Mouse (Mus musculus): ENCODE measurements around the gene Ppm1f. TPM values are rescaled to one million over a fixed set of nuclear protein-coding genes. Genes with fewer than 3 reads are reported as not detected.
"Not testable (repeated sequence)": the region's sequence is repeated elsewhere in the genome, so short reads cannot be mapped to it uniquely, and the experiment has no call there.

The Ppm1f gene
- total RNA-seq (2021) = 10 to 100 TPM; 43.2 to 44.0 TPM

DNA sequence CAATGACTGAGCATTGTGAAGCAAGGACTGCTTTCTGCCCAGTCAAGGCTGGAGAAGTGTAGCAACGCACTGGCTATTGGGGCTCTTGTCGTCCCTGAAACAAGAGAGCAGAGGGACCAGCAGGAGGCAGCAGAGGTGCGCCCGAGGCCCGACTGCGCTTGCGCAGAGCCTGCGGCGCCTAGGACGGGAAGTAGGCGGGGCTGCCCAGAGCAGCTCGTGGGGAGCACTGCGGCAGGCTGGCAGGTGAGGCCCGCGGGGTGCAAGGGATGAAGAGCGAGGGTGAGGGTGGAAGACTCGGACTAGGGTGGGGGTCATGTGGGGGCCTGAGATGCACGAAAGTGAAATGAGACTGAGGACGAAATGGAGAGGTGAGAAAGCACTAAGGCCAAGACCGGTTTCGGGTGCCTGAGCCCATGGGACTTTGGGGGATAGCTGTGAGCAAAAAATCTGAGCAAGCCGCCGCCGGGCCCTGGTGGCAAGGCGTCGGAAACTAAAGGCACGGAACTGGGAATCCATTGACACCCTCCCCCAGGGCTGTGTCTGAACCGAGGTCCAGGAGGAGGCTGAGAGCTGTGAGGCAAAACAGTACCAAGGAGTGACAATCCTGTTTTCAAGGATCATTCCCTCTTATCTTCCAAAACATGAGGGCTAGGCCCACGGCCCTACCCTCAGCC, at the start of gene Ppm1f:
Gene Ppm1f (plus strand): TSS at position 88 of the 674 bp plus-strand sequence.
- DNase-seq (ENCODE audit: extremely low spot score in 1 of 2, low spot score in 1 of 2) = peak; percentile 96 to 98

- DNase-seq (ENCODE audit: extremely low spot score in 1 of 2, low spot score in 1 of 2) = no peak
These were observed 47.1 kb upstream of the Ppm1f start for GRCm38 (mm10) chr16:16849196-16849595.

DNA sequence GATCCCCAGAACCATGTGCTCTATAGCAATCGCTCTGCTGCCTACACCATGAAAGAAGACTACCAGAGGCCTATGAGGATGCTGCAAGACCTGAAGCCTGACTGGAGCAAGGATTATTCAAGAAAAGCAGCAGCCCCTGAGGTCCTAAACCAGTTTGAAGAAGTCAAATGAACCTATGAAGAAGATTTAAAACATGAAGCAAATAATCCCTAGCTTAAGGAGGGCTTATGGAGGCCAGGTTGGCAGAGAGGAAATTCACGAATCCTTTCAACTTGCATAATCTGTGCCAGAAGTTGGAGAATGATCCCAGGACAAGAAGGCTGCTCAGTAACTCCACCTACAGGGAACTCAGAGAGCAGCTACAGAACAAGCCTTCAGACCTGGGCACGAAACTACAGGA, 43.9 kb upstream of the Ppm1f start:
- DNase-seq (ENCODE audit: extremely low spot score in 1 of 2, low spot score in 1 of 2) = no peak

DNA sequence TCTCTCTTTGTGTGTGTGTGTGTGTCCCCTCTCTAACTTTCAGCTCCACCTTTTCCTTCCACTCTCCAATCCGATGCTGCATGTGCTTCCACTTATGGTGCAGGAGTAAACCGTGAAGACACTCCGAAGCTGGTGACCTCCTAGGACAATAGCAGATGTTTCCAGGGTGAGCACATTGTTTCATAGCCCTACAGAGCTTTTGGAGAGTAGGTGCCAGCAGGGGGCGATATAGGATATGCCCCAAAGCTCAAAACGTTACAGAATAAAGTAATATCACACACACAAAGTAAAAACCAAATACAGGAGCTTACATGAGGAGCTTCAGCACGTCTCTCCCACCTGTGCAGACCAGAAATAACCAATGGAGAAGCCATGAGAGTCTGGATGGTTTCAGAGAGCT, 41.4 kb upstream of the Ppm1f start:
- DNase-seq (ENCODE audit: extremely low spot score in 1 of 2, low spot score in 1 of 2) = peak in 1 of 2 experiments; percentile 64

DNA sequence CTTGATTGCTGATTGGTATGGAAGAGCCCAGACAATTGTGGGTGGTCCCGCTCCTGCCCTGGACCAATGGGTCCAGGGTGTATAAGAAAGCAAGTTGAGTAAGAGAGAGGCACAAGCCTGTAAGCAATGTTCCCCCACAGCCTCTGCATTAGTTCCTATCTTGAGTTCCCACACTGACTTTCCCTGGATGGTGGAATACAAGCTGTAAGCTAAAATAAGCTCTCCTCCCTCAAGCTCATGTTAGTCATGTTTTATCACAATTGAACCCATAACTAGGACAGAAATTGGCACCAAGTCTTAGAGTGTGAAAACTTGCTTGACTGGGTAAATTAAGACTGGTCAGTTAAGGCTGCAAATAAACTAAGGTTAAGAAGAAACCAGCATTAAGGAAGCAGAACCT, 40.7 kb upstream of the Ppm1f start:
- DNase-seq (ENCODE audit: extremely low spot score in 1 of 2, low spot score in 1 of 2) = no peak

GRCm38 (mm10) chr16:16856054-16856453, 40.2 kb upstream of the Ppm1f start:
- DNase-seq (ENCODE audit: extremely low spot score in 1 of 2, low spot score in 1 of 2) = not testable (repeated sequence)

DNA sequence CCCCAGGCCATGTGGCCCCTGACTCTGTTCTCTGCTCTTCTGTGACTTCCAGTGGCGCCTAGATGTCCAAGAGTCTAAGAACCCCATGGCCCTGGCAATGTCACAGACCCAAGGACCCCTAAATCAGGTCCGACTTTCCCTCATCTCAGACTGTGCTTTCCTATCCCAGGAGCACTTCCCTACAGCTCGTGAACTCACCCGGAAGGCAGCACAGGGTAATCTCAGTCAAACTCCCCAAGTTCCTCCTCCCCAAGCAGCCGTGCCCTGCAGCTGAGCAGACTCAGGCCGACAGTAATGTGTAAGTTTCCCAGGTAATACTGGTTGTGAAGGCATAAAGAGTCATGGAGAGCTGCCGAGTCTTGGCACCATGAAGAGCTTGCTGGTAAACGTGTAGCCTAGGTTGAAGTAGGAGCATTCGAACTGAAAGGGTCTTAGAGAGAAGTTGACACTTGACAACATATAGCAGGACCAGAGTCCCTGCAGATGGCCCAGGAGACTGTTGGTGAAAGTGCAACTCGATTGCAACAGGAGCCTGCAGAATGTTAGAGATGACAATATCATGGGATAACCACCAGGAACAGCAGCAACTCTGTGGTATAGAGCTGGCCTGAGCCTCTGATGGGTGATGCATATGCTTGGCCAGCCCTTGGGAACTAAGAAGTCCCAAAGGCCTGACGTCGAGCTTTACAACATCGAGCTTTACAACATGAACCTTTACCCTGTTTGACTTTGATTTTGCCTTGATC, 39.4 kb upstream of the Ppm1f start:
- no peak for DNase-seq (ENCODE audit: extremely low spot score in 1 of 2, low spot score in 1 of 2)

GRCm38 (mm10) chr16:16862288-16862687, 34.0 kb upstream of the Ppm1f start:
- DNase-seq (ENCODE audit: extremely low spot score in 1 of 2, low spot score in 1 of 2) = no peak

- DNase-seq (ENCODE audit: extremely low spot score in 1 of 2, low spot score in 1 of 2) = no peak
These were observed 32.3 kb upstream of the Ppm1f start, which contains the start of gene Igll1 for GRCm38 (mm10) chr16:16863978-16864377. TSS of gene Igll1 (minus strand) at chr16:16863985.

GRCm38 (mm10) chr16:16865217-16865616, 31.1 kb upstream of the Ppm1f start:
- DNase-seq (ENCODE audit: extremely low spot score in 1 of 2, low spot score in 1 of 2) = no peak

DNA sequence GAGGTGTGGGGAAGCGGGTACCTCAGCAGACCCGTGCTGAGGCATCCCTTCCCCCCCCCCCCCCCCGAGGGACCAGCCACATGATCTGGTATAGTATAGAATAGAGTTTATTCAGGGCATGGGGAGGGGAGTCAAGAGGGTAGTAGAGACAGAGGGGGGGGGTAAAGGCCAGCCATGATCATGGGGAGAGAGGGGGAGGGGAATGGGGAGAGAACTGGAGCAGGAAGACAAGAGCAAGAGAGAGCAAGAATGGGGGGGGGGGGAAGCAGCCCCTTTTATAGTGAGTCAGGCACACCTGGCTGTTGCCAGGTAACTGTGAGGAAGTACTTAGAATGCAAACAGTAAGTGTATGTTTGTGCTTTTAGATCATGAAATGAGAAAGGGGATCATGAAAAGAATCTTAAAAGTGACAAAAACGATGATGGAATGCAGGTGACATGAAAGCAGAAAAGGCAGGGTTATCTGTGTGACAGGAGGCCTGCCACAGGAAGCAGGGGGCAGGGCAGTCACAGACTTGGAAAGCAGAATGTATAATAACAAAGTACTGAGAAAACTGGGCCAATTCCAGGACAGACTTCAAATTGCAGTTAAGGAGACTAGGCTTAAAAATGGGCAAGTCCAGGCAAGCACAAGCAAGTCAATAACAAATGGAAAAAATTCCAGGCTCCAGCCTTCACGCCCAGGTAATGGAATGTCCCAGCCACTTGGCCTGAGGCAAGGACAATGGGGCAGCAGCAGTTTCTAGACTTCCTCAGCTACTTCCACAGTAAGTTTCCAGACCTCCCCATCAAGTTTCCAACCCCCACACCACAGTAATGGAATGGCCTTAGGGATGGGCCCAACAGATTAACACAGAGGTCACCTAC, 30.3 kb upstream of the Ppm1f start:
- DNase-seq (ENCODE audit: extremely low spot score in 1 of 2, low spot score in 1 of 2) = no peak

DNA sequence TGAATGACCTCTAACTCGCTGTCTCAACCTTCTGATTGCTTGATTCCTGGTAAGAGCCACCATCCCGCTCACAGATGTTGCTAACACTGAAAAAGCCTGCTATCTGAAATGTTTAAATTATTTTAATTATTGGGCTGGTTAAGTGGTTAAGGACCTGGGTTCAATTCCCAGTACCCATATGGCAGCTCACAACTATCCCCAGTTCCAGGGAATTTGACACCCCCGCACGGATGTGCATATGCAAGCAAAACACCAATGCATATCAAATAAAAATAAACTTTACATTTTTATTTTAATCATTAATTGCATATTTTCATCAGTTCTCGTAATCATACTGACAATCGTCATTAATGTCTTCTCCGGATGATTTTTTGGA, 26.0 kb upstream of the Ppm1f start:
- no peak for DNase-seq (ENCODE audit: extremely low spot score in 1 of 2, low spot score in 1 of 2)

DNA sequence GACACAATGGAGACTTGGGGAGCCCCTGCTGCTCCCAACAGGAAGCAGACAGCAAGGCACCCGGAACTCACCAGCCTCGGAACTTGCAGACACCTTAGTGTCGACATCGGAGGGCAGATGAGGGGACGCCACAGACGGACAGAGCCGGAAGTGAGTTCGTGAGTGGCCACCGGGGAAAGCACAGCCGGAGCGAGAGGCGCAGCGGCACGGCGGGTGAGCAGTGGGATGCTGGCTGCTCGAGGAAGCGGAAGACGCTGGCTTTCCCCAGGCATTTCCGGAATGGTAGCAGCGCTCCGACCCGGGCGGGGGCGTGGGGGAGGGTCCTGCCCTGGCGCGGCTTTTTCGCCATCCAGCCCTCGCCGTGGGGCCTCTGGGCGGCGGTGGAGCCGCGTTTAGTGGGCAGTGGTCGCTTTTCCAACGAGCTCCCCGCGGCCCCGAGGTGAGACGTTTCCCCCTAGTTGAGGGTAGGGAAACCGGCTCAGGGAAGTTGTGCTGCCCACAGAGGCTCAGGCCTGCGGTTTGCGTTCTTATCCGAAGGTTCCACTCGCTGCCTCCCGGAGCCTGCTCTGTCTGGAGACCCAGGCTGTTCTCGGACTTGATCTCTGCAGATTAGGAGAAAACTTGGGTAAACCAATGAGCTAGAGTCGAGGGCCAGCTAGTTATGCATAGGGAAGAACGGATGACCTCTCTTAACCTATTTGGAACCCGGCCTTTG, 25.5 kb upstream of the Ppm1f start, which contains the start of the genes Top3b and Vpreb1:
Gene Top3b (plus strand): TSS at position 120 of the 715 bp plus-strand sequence.
Gene Vpreb1 (minus strand): TSS at position 227 of the 715 bp plus-strand sequence.
- DNase-seq (ENCODE audit: extremely low spot score in 1 of 2, low spot score in 1 of 2) = peak; percentile 79 to 81

DNA sequence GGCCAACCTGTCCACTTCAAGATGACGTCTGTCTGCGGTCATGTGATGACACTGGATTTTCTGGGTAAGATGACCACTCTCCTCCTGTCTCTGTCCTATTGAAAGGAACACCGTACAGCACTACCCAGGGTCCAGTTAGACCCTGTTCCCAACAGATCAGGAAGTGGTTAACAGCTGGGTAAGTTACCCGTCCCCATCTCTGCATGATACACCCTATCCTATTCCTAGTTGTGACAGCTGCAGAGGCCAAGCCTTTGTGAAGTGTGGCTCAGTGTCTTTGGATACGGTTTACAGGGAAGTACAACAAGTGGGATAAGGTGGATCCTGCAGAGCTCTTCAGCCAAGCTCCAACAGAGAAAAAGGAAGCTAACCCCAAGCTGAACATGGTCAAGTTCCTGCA, 17.2 kb upstream of the Ppm1f start:
- no peak for DNase-seq (ENCODE audit: extremely low spot score in 1 of 2, low spot score in 1 of 2)

- DNase-seq (ENCODE audit: extremely low spot score in 1 of 2, low spot score in 1 of 2) = no peak
These were observed 7.9 kb upstream of the Ppm1f start for GRCm38 (mm10) chr16:16888341-16888740.

- DNase-seq (ENCODE audit: extremely low spot score in 1 of 2, low spot score in 1 of 2) = no peak
These were observed 3.9 kb upstream of the Ppm1f start for GRCm38 (mm10) chr16:16892366-16892765.

- DNase-seq (ENCODE audit: extremely low spot score in 1 of 2, low spot score in 1 of 2) = no peak
These were observed 271 bp upstream of the Ppm1f start for GRCm38 (mm10) chr16:16896015-16896381.

- DNase-seq (ENCODE audit: extremely low spot score in 1 of 2, low spot score in 1 of 2) = no peak
These were observed 851 bp downstream of the Ppm1f start for GRCm38 (mm10) chr16:16897056-16897584.

- DNase-seq (ENCODE audit: extremely low spot score in 1 of 2, low spot score in 1 of 2) = no peak
These were observed 6.1 kb downstream of the Ppm1f start for GRCm38 (mm10) chr16:16902329-16902728.

DNA sequence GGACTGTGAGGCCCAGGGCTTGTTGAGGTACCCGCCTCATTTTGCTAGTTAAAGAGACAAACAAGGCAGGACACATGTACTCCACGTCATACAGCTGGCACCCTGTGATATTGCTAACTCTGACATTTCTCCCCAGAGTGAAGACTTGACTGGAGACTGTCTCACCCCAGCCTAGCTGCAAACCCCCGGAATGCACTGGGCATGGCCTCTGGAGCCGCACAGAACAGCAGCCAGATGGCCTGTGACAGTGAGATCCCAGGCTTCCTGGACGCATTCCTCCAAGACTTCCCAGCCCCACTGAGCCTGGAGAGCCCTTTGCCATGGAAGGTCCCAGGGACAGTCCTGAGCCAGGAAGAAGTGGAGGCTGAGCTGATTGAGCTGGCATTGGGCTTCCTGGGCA, 6.9 kb downstream of the Ppm1f start:
- no peak for DNase-seq (ENCODE audit: extremely low spot score in 1 of 2, low spot score in 1 of 2)
